Mouse (Mus musculus): ENCODE measurements at regions not wholly inside any gene's neighbourhood (a gene's known extent, or its start where the extent isn't known, plus 50 kb on each side); places are given as distances from the start of the nearest gene placed in this dataset. TPM values are rescaled to one million over a fixed set of nuclear protein-coding genes. Genes with fewer than 3 reads are reported as not detected.

GRCm38 (mm10) chr13:75598675-75599074 lies 107.9 kb upstream of the Ell2 start:
- DNase-seq: no peak
- H3K27ac ChIP-seq: no peak overlapping the region
- H3K4me3 ChIP-seq: no peak overlapping the region
- intact Hi-C loops (cut with DNase I): no loop called here
- no peak for TF ChIP-seq CTCF (IDR thresholded peaks at IDR 0.05)

- intact Hi-C loops (cut with DNase I): no loop called here
- TF ChIP-seq CTCF (IDR thresholded peaks at IDR 0.05): no peak
Measured at GRCm38 (mm10) chr13:75623229-75623628, 83.3 kb upstream of the Ell2 start.

GRCm38 (mm10) chr13:75627405-75627804 lies 79.2 kb upstream of the Ell2 start:
- no peak for DNase-seq
- H3K27ac ChIP-seq: no peak overlapping the region
- no peak overlapping the region for H3K4me3 ChIP-seq
- intact Hi-C loops (cut with DNase I): no loop called here
- TF ChIP-seq CTCF (IDR thresholded peaks at IDR 0.05): no peak

More at GRCm38 (mm10) chr13:75623229-75623628, 83.3 kb upstream of the Ell2 start:
- H3K4me3 ChIP-seq: no peak overlapping the region
- H3K27ac ChIP-seq: no peak overlapping the region
- DNase-seq: no peak

- no peak for DNase-seq
- intact Hi-C loops (cut with DNase I): no loop called here
- H3K27ac ChIP-seq: no peak overlapping the region
- no peak for TF ChIP-seq CTCF (IDR thresholded peaks at IDR 0.05)
- no peak overlapping the region for H3K4me3 ChIP-seq
Measured at GRCm38 (mm10) chr13:75631048-75631447, 75.5 kb upstream of the Ell2 start.

- Histone ChIP-seq H3K27ac (no peak overlapping the region), H3K4me3 (no peak overlapping the region)
- TF ChIP-seq CTCF (IDR thresholded peaks at IDR 0.05): no peak
- intact Hi-C loops (cut with DNase I): no loop called here
- DNase-seq: no peak
Measured at GRCm38 (mm10) chr13:75647513-75647912, 59.0 kb upstream of the Ell2 start.

GRCm38 (mm10) chr13:75651941-75652340 lies 54.6 kb upstream of the Ell2 start:
- no peak overlapping the region for H3K27ac ChIP-seq
- intact Hi-C loops (cut with DNase I): no loop called here
- no peak for DNase-seq
- H3K4me3 ChIP-seq: no peak overlapping the region
- TF ChIP-seq CTCF (IDR thresholded peaks at IDR 0.05): no peak

GRCm38 (mm10) chr13:75652966-75653365 lies 53.6 kb upstream of the Ell2 start:
- intact Hi-C loops (cut with DNase I): no loop called here
- Histone ChIP-seq H3K27ac (no peak overlapping the region), H3K4me3 (no peak overlapping the region)
- no peak for DNase-seq
- TF ChIP-seq CTCF (IDR thresholded peaks at IDR 0.05): no peak

Small RNA genes in the stretch of these regions (microRNA-seq; reads per million reads assigned to microRNA genes)
- not detected for gene Mir682

Data from gastrocnemius, adult 2 months (tissue).